Mouse (Mus musculus) WW6 (cell line): ENCODE results near the gene Gm13090.

Source experiments
- DNase-seq: peaks from one replicate; pipeline ENCODE4 v3.0.0-alpha.2; 2013; ENCODE audit warnings: low read depth, low spot score

The Gm13090 gene

GRCm38 (mm10) chr4:151089270-151089669 is at the start of gene Gm13090:
Gene Gm13090 (plus strand): TSS chr4:151089570.
- no peak for DNase-seq

- DNase-seq, result no peak
Measured at GRCm38 (mm10) chr4:151041506-151041905, 47.9 kb upstream of the Gm13090 start.

- no peak for DNase-seq
Measured at GRCm38 (mm10) chr4:151043281-151043680, 46.1 kb upstream of the Gm13090 start.

GRCm38 (mm10) chr4:151044037-151044943 is 45.1 kb upstream of the Gm13090 start, which contains the start of gene Per3:
Gene Per3 (minus strand): TSS chr4:151044665.
- DNase-seq, result peak; percentile 81

GRCm38 (mm10) chr4:151044944-151045570 is 44.3 kb upstream of the Gm13090 start:
- no peak for DNase-seq

- no peak for DNase-seq
Measured at GRCm38 (mm10) chr4:151046524-151046923, 42.8 kb upstream of the Gm13090 start.

- no peak for DNase-seq
Measured at GRCm38 (mm10) chr4:151051162-151051561, 38.2 kb upstream of the Gm13090 start.

- peak; percentile 98 for DNase-seq
Measured at GRCm38 (mm10) chr4:151057347-151058321, 31.7 kb upstream of the Gm13090 start, which contains the start of gene Vamp3. Gene Vamp3 (minus strand): TSS chr4:151057963.

- no peak for DNase-seq
Measured at GRCm38 (mm10) chr4:151058634-151059033, 30.7 kb upstream of the Gm13090 start.

GRCm38 (mm10) chr4:151059566-151059965 is 29.8 kb upstream of the Gm13090 start:
- DNase-seq, result no peak

GRCm38 (mm10) chr4:151068751-151069150 is 20.6 kb upstream of the Gm13090 start:
- DNase-seq, result no peak

- no peak for DNase-seq
Measured at GRCm38 (mm10) chr4:151070962-151071361, 18.4 kb upstream of the Gm13090 start.

- no peak for DNase-seq
Measured at GRCm38 (mm10) chr4:151073108-151073744, 16.1 kb upstream of the Gm13090 start.

GRCm38 (mm10) chr4:151074817-151075216 is 14.6 kb upstream of the Gm13090 start:
- DNase-seq, result no peak

GRCm38 (mm10) chr4:151081355-151081754 is 8.0 kb upstream of the Gm13090 start:
- DNase-seq, result no peak

GRCm38 (mm10) chr4:151081977-151082376 is 7.4 kb upstream of the Gm13090 start:
- no peak for DNase-seq

- no peak for DNase-seq
Measured at GRCm38 (mm10) chr4:151083027-151083426, 6.3 kb upstream of the Gm13090 start.

GRCm38 (mm10) chr4:151087358-151087757 is 2.0 kb upstream of the Gm13090 start:
- no peak for DNase-seq

GRCm38 (mm10) chr4:151088819-151089218 is 551 bp upstream of the Gm13090 start:
- DNase-seq, result no peak

- no peak for DNase-seq
Measured at GRCm38 (mm10) chr4:151095207-151095606, 5.8 kb downstream of the Gm13090 start.
